ENCODE assay signal across 8 mouse cellular contexts in genomic region chr16:34094446-34095092, GRCm38 (mm10).
A peak's percentile ranks its signal among the peaks of the same experiment; 100 is the strongest.
DNase-seq lines count a peak whose midpoint lies in the region; ATAC-seq lines count a peak whose summit lies in the region.

No protein-coding gene starts in this region.

- peak; percentile 68 for ATAC-seq in forebrain, embryonic 15.5 days (replicated peaks)
- ATAC-seq in hindbrain, embryonic 16.5 days, result peak; percentile 37
- ATAC-seq in limb, embryonic 15.5 days (ENCODE audit: insufficient number of reproducible peaks, low FRiP score, low TSS enrichment, low read depth), result peak; percentile 57; the same call in 1 of the 2 replicates
- ATAC-seq in midbrain, embryonic 16.5 days, result peak; percentile 75

- H3K9me3 ChIP-seq in forebrain, embryonic 15.5 days, result no peaks in the 10 kb centered on the region
- no peaks in the 10 kb centered on the region for H3K9me3 ChIP-seq in hindbrain, embryonic 16.5 days (ENCODE audit: control insufficient read depth, low read length)
- no peaks in the 10 kb centered on the region for H3K9me3 ChIP-seq in limb, embryonic 15.5 days
- H3K9me3 ChIP-seq in midbrain, embryonic 16.5 days (replicated peaks; ENCODE audit: control insufficient read depth, low read length, poor library complexity, severe bottlenecking), result no peaks in the 10 kb centered on the region

- peak overlapping the region; percentile 33 for H3K4me3 ChIP-seq in forebrain, embryonic 15.5 days
- H3K4me3 ChIP-seq in hindbrain, embryonic 16.5 days (ENCODE audit: low read length), result peak overlapping the region; percentile 43
- peak overlapping the region; percentile 55 for H3K4me3 ChIP-seq in limb, embryonic 15.5 days
- H3K4me3 ChIP-seq in midbrain, embryonic 16.5 days (ENCODE audit: low read depth, low read length), result peak overlapping the region; percentile 31

- peak; percentile 21 to 34 for DNase-seq in cerebellum, postnatal 36 days
- DNase-seq in cerebellum, adult 11-12 months, result no peak
- DNase-seq in R1 (ENCODE audit: low read depth, low spot score), result peak; percentile 74
- DNase-seq in thymus, postnatal 4 days, result peak; percentile 58

- H3K4me2 ChIP-seq in forebrain, embryonic 15.5 days (replicated peaks), result peak overlapping the region; percentile 49
- peak overlapping the region; percentile 63 for H3K4me2 ChIP-seq in hindbrain, embryonic 16.5 days (ENCODE audit: low read length)
- peak overlapping the region; percentile 89 for H3K4me2 ChIP-seq in limb, embryonic 15.5 days
- peak overlapping the region; percentile 53 for H3K4me2 ChIP-seq in midbrain, embryonic 16.5 days (ENCODE audit: low read length)

- peak overlapping the region; percentile 36 for H3K27ac ChIP-seq in forebrain, embryonic 15.5 days (replicated peaks)
- H3K27ac ChIP-seq in hindbrain, embryonic 16.5 days (ENCODE audit: low read depth, low read length), result peak overlapping the region; percentile 54
- peak overlapping the region; percentile 9; the same call in 1 of the 2 replicates for H3K27ac ChIP-seq in limb, embryonic 15.5 days
- H3K27ac ChIP-seq in midbrain, embryonic 16.5 days (ENCODE audit: low read length), result peak overlapping the region; percentile 63

- H3K36me3 ChIP-seq in forebrain, embryonic 15.5 days, result no peaks in the 10 kb centered on the region; the same call in 1 of the 2 replicates
- no peaks in the 10 kb centered on the region for H3K36me3 ChIP-seq in hindbrain, embryonic 16.5 days (ENCODE audit: control insufficient read depth, insufficient read depth, low read length)
- no peaks in the 10 kb centered on the region for H3K36me3 ChIP-seq in limb, embryonic 15.5 days
- no peaks in the 10 kb centered on the region for H3K36me3 ChIP-seq in midbrain, embryonic 16.5 days (ENCODE audit: control insufficient read depth, insufficient read depth, low read length)

- H3K9ac ChIP-seq in forebrain, embryonic 15.5 days (replicated peaks), result peak overlapping the region; percentile 30
- H3K9ac ChIP-seq in hindbrain, embryonic 16.5 days (ENCODE audit: low read depth, low read length), result peak overlapping the region; percentile 48
- H3K9ac ChIP-seq in limb, embryonic 15.5 days, result peak overlapping the region; percentile 26; the same call in 1 of the 2 replicates
- H3K9ac ChIP-seq in midbrain, embryonic 16.5 days (ENCODE audit: low read depth, low read length), result peak overlapping the region; percentile 51

- H3K4me1 ChIP-seq in forebrain, embryonic 15.5 days, result peaks cover 29% of the 10 kb centered on the region
- H3K4me1 ChIP-seq in hindbrain, embryonic 16.5 days (ENCODE audit: control insufficient read depth, insufficient read depth, low read depth, low read length), result peaks cover 23% of the 10 kb centered on the region
- peaks cover 27% of the 10 kb centered on the region for H3K4me1 ChIP-seq in limb, embryonic 15.5 days
- peaks cover 26% of the 10 kb centered on the region for H3K4me1 ChIP-seq in midbrain, embryonic 16.5 days (ENCODE audit: control insufficient read depth, insufficient read depth, low read length)

- peaks cover 8% of the 10 kb centered on the region; the same call in 1 of the 2 replicates for H3K27me3 ChIP-seq in forebrain, embryonic 15.5 days
- peaks cover 4% of the 10 kb centered on the region for H3K27me3 ChIP-seq in hindbrain, embryonic 16.5 days (replicated peaks; ENCODE audit: control insufficient read depth, insufficient read depth, low read length)
- peaks cover 3% of the 10 kb centered on the region; the same call in 1 of the 2 replicates for H3K27me3 ChIP-seq in limb, embryonic 15.5 days
- H3K27me3 ChIP-seq in midbrain, embryonic 16.5 days (ENCODE audit: control insufficient read depth, insufficient read depth, low read depth, low read length), result no peaks in the 10 kb centered on the region

- 2% methylated on average over 16 of the region's 16 CpGs for WGBS in forebrain, embryonic 15.5 days
- under 1% methylated on average over 16 of the region's 16 CpGs for WGBS in hindbrain, embryonic 16.5 days
- WGBS in limb, embryonic 15.5 days, result 1% methylated on average over 16 of the region's 16 CpGs
- WGBS in midbrain, embryonic 16.5 days, result under 1% methylated on average over 16 of the region's 16 CpGs

Comparison
In these comparisons a context has a peak if more than half of its experiments do, and no peak if none do; other contexts are left out.
1. H3K27ac ChIP-seq: peak in every context shown above with its lines; median percentile 63 in midbrain, embryonic 16.5 days; 54 in hindbrain, embryonic 16.5 days; 36 in forebrain, embryonic 15.5 days; 9 in limb, embryonic 15.5 days.